ENCODE assay signal across 28 mouse cellular contexts in the genomic region with DNA sequence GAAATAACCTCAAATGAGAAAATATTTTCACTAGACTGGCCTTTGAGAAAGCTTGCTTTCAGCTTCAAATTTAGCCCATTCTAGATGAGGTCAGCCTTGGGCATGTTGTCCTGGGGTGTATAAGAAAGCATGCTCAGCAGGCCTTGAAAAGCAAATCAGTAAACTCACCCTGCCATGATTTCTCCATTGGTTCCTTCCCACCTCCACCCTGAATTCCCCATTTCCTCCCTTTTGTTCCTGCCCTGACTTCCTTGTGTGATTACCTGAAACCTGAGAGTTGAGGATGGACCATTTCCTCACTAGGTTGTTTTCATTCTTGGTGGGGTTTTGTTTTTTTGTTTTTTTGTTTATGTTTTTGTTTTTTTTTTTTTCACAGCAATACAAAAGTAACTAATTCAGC.
"Had no signal": no experiment of that assay in that cellular context is flagged by ENCODE, and none has a peak within 500 bp of the region (broad histone marks: within the 10 kb centered on the region; RNA-seq: fewer than 3 reads in every experiment).

No protein-coding gene starts in this region.

- H3K9me3 ChIP-seq: heart, embryonic 13.5 days; heart, embryonic 15.5 days; hindbrain, embryonic 13.5 days; hindbrain, embryonic 15.5 days; kidney, embryonic 15.5 days; limb, embryonic 13.5 days; limb, embryonic 15.5 days; liver, embryonic 12.5 days had no signal

- H3K27me3 ChIP-seq: heart, embryonic 13.5 days; heart, embryonic 15.5 days; hindbrain, embryonic 13.5 days; hindbrain, embryonic 15.5 days; kidney, embryonic 15.5 days; limb, embryonic 13.5 days; limb, embryonic 15.5 days; liver, embryonic 12.5 days had no signal

- DNase-seq: gastrocnemius, adult 2 months; gastrocnemius, postnatal 10 days; gastrocnemius, postnatal 25 days; heart, adult 11 months; heart, adult 2 months; heart, postnatal 14 days; heart, postnatal 36 days; kidney, adult 11 months; kidney, adult 2 months; kidney, adult 9 months; kidney, postnatal 14 days; kidney, postnatal 36 days; layer of hippocampus, adult 9-11 months; layer of hippocampus, postnatal 36 days; left cerebral cortex, postnatal 4 days had no signal

- ATAC-seq: hindbrain, postnatal 0 days; intestine, embryonic 16.5 days; liver, embryonic 12.5 days had no signal

- H3K4me3 ChIP-seq: gastrocnemius, adult 2 months; heart, adult 2 months; heart, embryonic 13.5 days; heart, embryonic 15.5 days; hindbrain, embryonic 13.5 days; hindbrain, embryonic 15.5 days; kidney, embryonic 15.5 days; limb, embryonic 13.5 days; limb, embryonic 15.5 days; liver, embryonic 12.5 days had no signal

- H3K4me1 ChIP-seq: heart, embryonic 13.5 days; heart, embryonic 15.5 days; hindbrain, embryonic 13.5 days; hindbrain, embryonic 15.5 days; kidney, embryonic 15.5 days; limb, embryonic 13.5 days; limb, embryonic 15.5 days; liver, embryonic 12.5 days had no signal

- H3K27ac ChIP-seq: gastrocnemius, adult 2 months; heart, adult 2 months; heart, embryonic 13.5 days; heart, embryonic 15.5 days; hindbrain, embryonic 13.5 days; hindbrain, embryonic 15.5 days; hindbrain, postnatal 0 days; kidney, embryonic 15.5 days; kidney, postnatal 0 days; limb, embryonic 13.5 days; limb, embryonic 15.5 days; liver, embryonic 12.5 days; liver, embryonic 14.5 days had no signal

- H3K4me2 ChIP-seq: heart, embryonic 11.5 days; heart, embryonic 13.5 days; heart, embryonic 15.5 days; hindbrain, embryonic 13.5 days; hindbrain, embryonic 15.5 days; kidney, embryonic 15.5 days; limb, embryonic 13.5 days; limb, embryonic 15.5 days; liver, embryonic 12.5 days had no signal

- H3K36me3 ChIP-seq: heart, embryonic 13.5 days; heart, embryonic 15.5 days; hindbrain, embryonic 13.5 days; hindbrain, embryonic 15.5 days; kidney, embryonic 15.5 days; limb, embryonic 13.5 days; limb, embryonic 15.5 days; liver, embryonic 12.5 days had no signal

- H3K9ac ChIP-seq: heart, embryonic 13.5 days; heart, embryonic 15.5 days; hindbrain, embryonic 13.5 days; hindbrain, embryonic 15.5 days; kidney, embryonic 15.5 days; limb, embryonic 13.5 days; limb, embryonic 15.5 days; liver, embryonic 12.5 days; liver, embryonic 14.5 days had no signal
